Mouse (Mus musculus) forebrain, embryonic 12.5 days (tissue): Measurements from ENCODE around the gene Ccl8. TPM values are rescaled to one million over a fixed set of nuclear protein-coding genes. Genes with fewer than 3 reads are reported as not detected.

ENCODE experiments used
- ATAC-seq: fragments of 200-750 bp; cut with Nextera tagmentation; 2 replicates; pipeline ENCODE4 v1.8.0; 2017; ENCODE audit warnings: moderate TSS enrichment; ENCODE audit not compliant: low FRiP score
- H3K27ac ChIP-seq: fragments of 300-500 bp; sonication (generic); 2 replicates; pipeline ENCODE4 v1.5.1; 2016; ENCODE audit warnings: mild to moderate bottlenecking
- H3K27me3 ChIP-seq: fragments of 300-500 bp; sonication (generic); 2 replicates; pipeline ENCODE4 v1.6.1; 2016; ENCODE audit warnings: mild to moderate bottlenecking
- H3K36me3 ChIP-seq: fragments of 300-500 bp; sonication (generic); replicated peaks from 2 replicates; pipeline ENCODE4 v1.6.1; 2016; ENCODE audit warnings: mild to moderate bottlenecking
- H3K4me1 ChIP-seq: fragments of 300-500 bp; sonication (generic); 2 replicates; pipeline ENCODE4 v1.6.1; 2016
- H3K4me2 ChIP-seq: fragments of 300-500 bp; sonication (generic); 2 replicates; pipeline ENCODE4 v1.6.1; 2016; ENCODE audit warnings: mild to moderate bottlenecking, moderate library complexity
- H3K4me3 ChIP-seq: fragments of 300-500 bp; sonication (generic); replicated peaks from 2 replicates; pipeline ENCODE4 v1.5.1; 2016; ENCODE audit warnings: mild to moderate bottlenecking
- H3K9ac ChIP-seq: fragments of 300-500 bp; sonication (generic); 2 replicates; pipeline ENCODE4 v1.6.1; 2016; ENCODE audit warnings: mild to moderate bottlenecking
- H3K9me3 ChIP-seq: fragments of 300-500 bp; sonication (generic); 2 replicates; pipeline ENCODE4 v1.6.1; 2016
- WGBS: fragments of 180-500 bp; shearing (Covaris S2); methylation state at CpG from one replicate; pipeline ENCODE4 v1.1.7; 2016; 5-methylcytosine and 5-hydroxymethylcytosine counted together
- polyA plus RNA-seq: library from polyadenylated mRNA; unstranded; fragments of >200 nt; fragmentation: Nextera tagmentation; extraction: Ambion mirVana; gene quantifications from 2 replicates; pipeline ENCODE4 v1.2.1, GENCODE M21; 2016

Gene Ccl8
- polyA plus RNA-seq = not detected in 2 replicates

DNA sequence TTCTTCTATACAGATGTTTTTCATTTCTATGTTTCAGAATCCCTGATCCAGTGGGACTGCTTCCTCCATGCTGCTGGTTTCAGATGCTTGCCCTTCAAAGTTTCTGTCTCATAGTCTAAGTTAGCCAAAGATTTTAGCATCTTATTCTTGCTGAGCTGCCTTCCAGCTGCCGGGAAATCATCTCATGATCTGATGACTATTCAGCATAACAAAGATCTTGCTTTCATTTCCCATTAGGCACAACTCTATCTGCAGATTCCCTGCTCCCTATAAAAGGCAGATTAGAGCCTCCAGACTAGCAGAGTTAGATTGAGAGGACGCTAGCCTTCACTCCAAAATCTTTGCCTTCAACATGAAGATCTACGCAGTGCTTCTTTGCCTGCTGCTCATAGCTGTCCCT, at the start of gene Ccl8:
Gene Ccl8, plus strand, starts transcription at position 301 of the 400 bp plus-strand sequence.
- no peaks in the 10 kb centered on the region for H3K9me3 ChIP-seq
- no peak for ATAC-seq
- WGBS = 80% methylated on average over 3 of the region's 3 CpGs
- no peaks in the 10 kb centered on the region for H3K4me1 ChIP-seq
- H3K27me3 ChIP-seq = no peaks in the 10 kb centered on the region
- H3K9ac ChIP-seq = no peak within 1 kb of the TSS
- H3K4me2 ChIP-seq = no peak within 1 kb of the TSS
- H3K36me3 ChIP-seq = no peaks in the 10 kb centered on the region
- H3K4me3 ChIP-seq = no peak within 1 kb of the TSS
- H3K27ac ChIP-seq = no peak within 1 kb of the TSS

GRCm38 (mm10) chr11:82066953-82067571, 47.9 kb upstream of the Ccl8 start:
- no peaks in the 10 kb centered on the region for H3K27me3 ChIP-seq
- ATAC-seq = no peak
- H3K4me2 ChIP-seq = no peak overlapping the region
- no peak overlapping the region for H3K9ac ChIP-seq
- no peaks in the 10 kb centered on the region for H3K36me3 ChIP-seq
- H3K4me3 ChIP-seq = no peak overlapping the region
- H3K4me1 ChIP-seq = no peaks in the 10 kb centered on the region
- 84% methylated on average over 7 of the region's 7 CpGs for WGBS
- H3K9me3 ChIP-seq = no peaks in the 10 kb centered on the region
- no peak overlapping the region for H3K27ac ChIP-seq

GRCm38 (mm10) chr11:82071076-82071475, 43.9 kb upstream of the Ccl8 start:
- ATAC-seq = no peak
- H3K4me2 ChIP-seq = no peak overlapping the region
- H3K9ac ChIP-seq = no peak overlapping the region
- no peaks in the 10 kb centered on the region for H3K4me1 ChIP-seq
- H3K4me3 ChIP-seq = no peak overlapping the region
- H3K9me3 ChIP-seq = no peaks in the 10 kb centered on the region
- 76% methylated on average over 3 of the region's 3 CpGs for WGBS
- no peaks in the 10 kb centered on the region for H3K36me3 ChIP-seq
- H3K27me3 ChIP-seq = no peaks in the 10 kb centered on the region
- H3K27ac ChIP-seq = no peak overlapping the region

- no peak overlapping the region for H3K27ac ChIP-seq
- no peak for ATAC-seq
- H3K4me1 ChIP-seq = no peaks in the 10 kb centered on the region
- H3K4me3 ChIP-seq = no peak overlapping the region
- no peak overlapping the region for H3K4me2 ChIP-seq
- no peaks in the 10 kb centered on the region for H3K36me3 ChIP-seq
- 83% methylated on average over 1 of the region's 1 CpGs for WGBS
- H3K9me3 ChIP-seq = no peaks in the 10 kb centered on the region
- no peaks in the 10 kb centered on the region for H3K27me3 ChIP-seq
- no peak overlapping the region for H3K9ac ChIP-seq
Measured at GRCm38 (mm10) chr11:82072374-82072773, 42.6 kb upstream of the Ccl8 start.

GRCm38 (mm10) chr11:82072984-82073383, 42.0 kb upstream of the Ccl8 start:
- H3K9ac ChIP-seq = no peak overlapping the region
- no peak overlapping the region for H3K4me2 ChIP-seq
- H3K4me3 ChIP-seq = no peak overlapping the region
- ATAC-seq = no peak
- WGBS = 91% methylated on average over 3 of the region's 3 CpGs
- H3K27me3 ChIP-seq = no peaks in the 10 kb centered on the region
- H3K36me3 ChIP-seq = no peaks in the 10 kb centered on the region
- H3K9me3 ChIP-seq = no peaks in the 10 kb centered on the region
- no peaks in the 10 kb centered on the region for H3K4me1 ChIP-seq
- H3K27ac ChIP-seq = no peak overlapping the region

GRCm38 (mm10) chr11:82073686-82074085, 41.3 kb upstream of the Ccl8 start:
- no peaks in the 10 kb centered on the region for H3K36me3 ChIP-seq
- 90% methylated on average over 3 of the region's 3 CpGs for WGBS

DNA sequence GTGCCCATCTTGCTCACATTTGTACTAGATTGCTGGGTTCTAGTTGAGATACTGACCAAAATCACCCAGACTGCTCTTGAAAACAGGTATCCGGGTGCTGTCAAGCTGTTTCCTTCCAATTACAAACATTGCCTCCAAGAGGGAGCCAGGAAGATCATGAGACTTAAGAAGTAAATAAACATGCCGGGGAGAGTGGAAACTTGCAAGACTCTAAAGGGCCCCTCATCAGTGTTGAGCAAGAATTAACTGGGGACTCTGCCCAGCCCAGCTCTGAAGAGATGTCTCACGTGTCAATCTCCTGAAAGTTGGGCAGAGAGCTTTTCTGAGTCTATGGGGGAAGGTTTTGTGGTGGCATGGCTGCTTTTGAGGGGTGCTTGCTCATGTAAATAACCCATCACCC, 38.0 kb upstream of the Ccl8 start:
- WGBS = 73% methylated on average over 3 of the region's 3 CpGs

More at GRCm38 (mm10) chr11:82073686-82074085, 41.3 kb upstream of the Ccl8 start:
- no peak for ATAC-seq
- Histone ChIP-seq H3K4me1 (no peaks in the 10 kb centered on the region), H3K27me3 (no peaks in the 10 kb centered on the region), H3K27ac (no peak overlapping the region), H3K4me2 (no peak overlapping the region), H3K9me3 (no peaks in the 10 kb centered on the region), H3K4me3 (no peak overlapping the region), H3K9ac (no peak overlapping the region)

DNA sequence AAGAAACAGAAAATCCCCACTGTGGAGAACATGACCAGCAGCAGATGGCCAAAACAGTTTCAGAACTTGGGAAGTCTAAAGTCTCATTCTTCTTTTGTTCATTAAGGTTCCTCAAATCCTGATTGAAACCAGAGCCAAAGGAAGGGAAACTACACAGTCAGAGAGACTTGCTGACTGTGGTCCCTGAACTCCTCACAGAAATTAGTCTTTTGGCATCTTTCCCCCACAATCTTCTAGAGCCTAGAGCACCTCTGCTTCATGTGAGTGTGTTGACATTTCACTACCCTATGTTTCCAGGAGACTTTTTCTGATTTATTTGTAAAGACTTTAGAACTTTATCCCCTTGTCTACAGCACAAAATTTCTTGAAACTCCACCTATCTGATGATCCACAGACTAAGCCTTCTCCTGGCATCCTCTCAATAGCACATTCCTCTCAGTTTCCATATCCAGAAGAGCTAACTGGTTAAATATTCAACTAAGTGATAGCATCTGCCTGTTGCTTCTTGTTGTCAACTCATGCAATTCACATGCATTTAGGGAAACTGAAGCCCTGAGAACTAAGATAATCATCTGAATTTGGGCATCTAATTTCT, 36.8 kb upstream of the Ccl8 start:
- Histone ChIP-seq H3K27ac (no peak overlapping the region), H3K4me2 (no peak overlapping the region), H3K4me1 (no peaks in the 10 kb centered on the region), H3K36me3 (no peaks in the 10 kb centered on the region), H3K27me3 (no peaks in the 10 kb centered on the region), H3K9me3 (no peaks in the 10 kb centered on the region), H3K4me3 (no peak overlapping the region), H3K9ac (no peak overlapping the region)
- no peak for ATAC-seq

More for the DNA sequence above, 38.0 kb upstream of the Ccl8 start:
- Histone ChIP-seq H3K27me3 (no peaks in the 10 kb centered on the region), H3K36me3 (no peaks in the 10 kb centered on the region), H3K4me3 (no peak overlapping the region), H3K9ac (no peak overlapping the region), H3K4me2 (no peak overlapping the region), H3K27ac (no peak overlapping the region), H3K9me3 (no peaks in the 10 kb centered on the region), H3K4me1 (no peaks in the 10 kb centered on the region)
- no peak for ATAC-seq

DNA sequence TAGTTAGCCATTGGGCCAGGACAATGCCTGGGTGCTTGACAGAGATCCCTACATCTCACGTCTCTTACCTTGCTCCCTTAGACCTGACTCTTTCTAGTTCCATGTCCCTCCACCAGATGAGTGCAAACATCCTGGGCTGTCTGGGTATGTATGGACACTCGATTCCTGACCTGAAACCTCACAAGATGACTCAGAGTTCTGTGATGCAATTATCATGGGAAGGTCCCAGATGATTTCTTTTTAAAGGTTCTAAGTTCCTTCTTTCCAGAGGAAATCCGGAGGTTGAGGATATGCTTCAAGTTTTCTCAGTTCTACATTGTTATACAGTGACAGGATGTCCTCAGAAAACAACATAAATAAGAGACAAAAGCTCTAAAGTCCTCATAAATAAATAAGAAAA, 34.1 kb upstream of the Ccl8 start:
- H3K4me1 ChIP-seq = no peaks in the 10 kb centered on the region
- H3K36me3 ChIP-seq = no peaks in the 10 kb centered on the region
- no peak overlapping the region for H3K9ac ChIP-seq
- no peak overlapping the region for H3K4me2 ChIP-seq
- no peak overlapping the region for H3K27ac ChIP-seq
- no peak for ATAC-seq
- WGBS = 85% methylated on average over 3 of the region's 3 CpGs
- H3K9me3 ChIP-seq = no peaks in the 10 kb centered on the region
- H3K4me3 ChIP-seq = no peak overlapping the region
- H3K27me3 ChIP-seq = no peaks in the 10 kb centered on the region

DNA sequence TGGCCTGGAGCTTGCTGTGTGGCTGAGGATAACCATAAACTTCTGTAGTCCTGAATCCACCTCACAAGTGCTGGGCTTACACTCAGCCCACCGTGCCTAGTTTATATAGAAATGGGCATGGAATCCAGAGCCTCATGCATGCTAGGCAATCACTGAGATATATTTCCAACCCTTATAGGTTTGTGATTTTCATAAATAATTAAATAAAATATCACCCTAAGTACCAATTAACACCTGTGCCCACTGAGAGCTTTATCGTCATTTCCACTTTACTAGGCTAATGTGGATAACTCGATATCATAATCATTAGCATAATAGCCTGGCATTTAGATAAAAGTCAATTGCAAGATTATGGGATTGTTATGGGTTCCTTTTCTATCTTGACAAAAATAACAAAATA, 30.6 kb upstream of the Ccl8 start:
- Histone ChIP-seq H3K4me3 (no peak overlapping the region), H3K4me2 (no peak overlapping the region), H3K36me3 (no peaks in the 10 kb centered on the region), H3K9ac (no peak overlapping the region), H3K27ac (no peak overlapping the region), H3K4me1 (no peaks in the 10 kb centered on the region), H3K27me3 (no peaks in the 10 kb centered on the region), H3K9me3 (no peaks in the 10 kb centered on the region)
- ATAC-seq = no peak
- WGBS = 87% methylated on average over 3 of the region's 3 CpGs

DNA sequence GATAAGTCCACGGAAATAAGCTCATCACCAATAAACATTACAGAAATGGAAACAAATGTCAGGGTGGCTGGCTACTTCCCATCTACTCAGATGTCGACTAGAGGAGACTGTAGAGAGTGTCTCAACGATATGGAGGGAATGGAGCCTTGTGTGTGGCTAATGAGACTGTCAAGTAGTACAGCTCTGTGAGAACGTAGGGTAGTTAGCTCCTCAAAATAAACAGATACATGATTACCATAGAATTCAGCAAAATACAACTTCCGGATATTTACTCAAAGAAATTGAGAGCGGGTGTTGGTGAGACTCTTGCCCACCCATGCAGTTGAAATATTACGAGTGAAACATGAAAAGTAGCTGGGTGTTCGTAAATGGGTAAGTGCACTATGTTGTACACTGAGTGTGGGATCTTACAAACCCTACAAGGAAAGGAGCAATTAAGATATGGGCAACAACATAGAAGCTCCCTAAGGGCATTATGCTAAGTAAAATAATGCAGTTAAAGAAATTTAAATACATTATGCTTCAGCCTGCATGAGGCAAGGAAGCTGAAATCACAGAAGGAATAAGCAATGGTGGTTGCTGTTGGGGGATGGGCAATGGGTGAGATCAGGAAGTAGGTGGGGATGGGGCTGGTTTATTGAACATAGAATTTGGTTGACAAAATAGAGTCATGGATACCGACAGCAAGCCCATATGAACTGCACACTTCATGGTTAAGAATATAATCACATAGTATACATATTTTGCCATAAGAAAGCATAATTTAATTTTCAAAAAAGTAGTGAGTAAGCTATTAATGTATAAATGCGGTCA, 15.3 kb upstream of the Ccl8 start:
- no peaks in the 10 kb centered on the region for H3K9me3 ChIP-seq
- H3K4me1 ChIP-seq = no peaks in the 10 kb centered on the region
- no peak overlapping the region for H3K4me2 ChIP-seq
- no peaks in the 10 kb centered on the region for H3K36me3 ChIP-seq
- no peak overlapping the region for H3K27ac ChIP-seq
- H3K9ac ChIP-seq = no peak overlapping the region
- H3K4me3 ChIP-seq = no peak overlapping the region
- 90% methylated on average over 10 of the region's 10 CpGs for WGBS
- no peaks in the 10 kb centered on the region for H3K27me3 ChIP-seq
- no peak for ATAC-seq

GRCm38 (mm10) chr11:82101087-82101486, 13.9 kb upstream of the Ccl8 start:
- H3K9me3 ChIP-seq = no peaks in the 10 kb centered on the region

More at GRCm38 (mm10) chr11:82101087-82101486, 13.9 kb upstream of the Ccl8 start:
- H3K27ac ChIP-seq = no peak overlapping the region
- H3K4me2 ChIP-seq = no peak overlapping the region
- H3K4me1 ChIP-seq = no peaks in the 10 kb centered on the region
- ATAC-seq = no peak
- H3K4me3 ChIP-seq = no peak overlapping the region
- no peaks in the 10 kb centered on the region for H3K36me3 ChIP-seq
- WGBS = 91% methylated on average over 4 of the region's 4 CpGs
- no peak overlapping the region for H3K9ac ChIP-seq
- H3K27me3 ChIP-seq = no peaks in the 10 kb centered on the region
